Mouse (Mus musculus) urinary bladder, adult 2 months (tissue): Measurements from ENCODE around the gene Cacna1d. TPM values are rescaled to one million over a fixed set of nuclear protein-coding genes. Genes with fewer than 3 reads are reported as not detected.

Experiments used
- DNase-seq: peaks from one replicate; pipeline ENCODE4 v3.0.0; 2022; ENCODE audit warnings: low spot score
- polyA plus RNA-seq: library from polyadenylated mRNA; depleted of rRNA; stranded (reverse); fragments of >200 nt; gene quantifications from 2 replicates; pipeline ENCODE4 v1.2.3, GENCODE M21; 2012

Cacna1d gene
- polyA plus RNA-seq, 1 experiment, result 2.7 TPM

GRCm38 (mm10) chr14:30204526-30204925, 286.7 kb downstream of the Cacna1d start:
- no peak for DNase-seq

- DNase-seq, result no peak
Observed at GRCm38 (mm10) chr14:30200310-30200709, 290.9 kb downstream of the Cacna1d start.

DNA sequence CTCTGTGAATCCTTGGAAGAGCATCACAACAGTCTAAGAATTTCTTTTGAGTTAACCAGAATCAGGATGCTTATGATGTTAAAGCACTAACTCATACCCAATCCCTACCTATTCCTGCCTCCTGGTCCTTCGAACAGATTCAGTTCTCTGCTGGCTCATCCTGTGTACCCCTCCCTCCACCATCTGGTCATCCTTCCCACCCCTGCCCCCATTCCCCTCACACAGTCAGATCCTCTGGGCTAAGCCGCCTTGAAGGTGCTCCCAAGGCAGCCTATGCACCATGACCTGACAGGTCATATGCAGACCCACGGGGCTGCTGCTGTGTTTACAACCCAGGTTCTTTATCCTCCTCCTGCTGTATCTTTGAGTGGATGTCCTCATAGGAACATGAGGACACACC, 292.4 kb downstream of the Cacna1d start:
- DNase-seq, result no peak

GRCm38 (mm10) chr14:30198116-30198515, 293.1 kb downstream of the Cacna1d start:
- DNase-seq, result no peak

- DNase-seq, result no peak
Observed at GRCm38 (mm10) chr14:30196959-30197358, 294.3 kb downstream of the Cacna1d start.

DNA sequence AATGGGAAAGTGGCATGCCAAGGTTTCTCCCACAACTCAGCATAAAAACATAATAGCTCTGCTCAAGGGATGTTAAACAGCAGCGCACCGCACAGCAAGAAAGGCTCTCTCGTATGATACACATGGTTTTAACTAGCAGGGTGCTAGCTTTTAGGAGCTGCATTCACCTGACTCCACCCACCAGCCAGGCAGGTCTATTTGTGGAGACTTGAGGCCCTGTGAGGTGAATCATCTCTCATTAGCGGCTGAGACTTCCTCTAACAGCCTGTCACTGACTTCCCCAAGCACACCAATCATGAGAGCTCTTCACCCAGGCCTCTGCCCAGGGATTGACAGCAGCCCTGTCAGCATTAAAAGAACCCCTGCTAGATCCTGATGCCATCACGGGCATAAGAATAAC, 295.0 kb downstream of the Cacna1d start:
- DNase-seq, result no peak

GRCm38 (mm10) chr14:30190308-30190971, 300.8 kb downstream of the Cacna1d start:
- DNase-seq, result no peak

GRCm38 (mm10) chr14:30185616-30186274, 305.5 kb downstream of the Cacna1d start:
- no peak for DNase-seq

DNA sequence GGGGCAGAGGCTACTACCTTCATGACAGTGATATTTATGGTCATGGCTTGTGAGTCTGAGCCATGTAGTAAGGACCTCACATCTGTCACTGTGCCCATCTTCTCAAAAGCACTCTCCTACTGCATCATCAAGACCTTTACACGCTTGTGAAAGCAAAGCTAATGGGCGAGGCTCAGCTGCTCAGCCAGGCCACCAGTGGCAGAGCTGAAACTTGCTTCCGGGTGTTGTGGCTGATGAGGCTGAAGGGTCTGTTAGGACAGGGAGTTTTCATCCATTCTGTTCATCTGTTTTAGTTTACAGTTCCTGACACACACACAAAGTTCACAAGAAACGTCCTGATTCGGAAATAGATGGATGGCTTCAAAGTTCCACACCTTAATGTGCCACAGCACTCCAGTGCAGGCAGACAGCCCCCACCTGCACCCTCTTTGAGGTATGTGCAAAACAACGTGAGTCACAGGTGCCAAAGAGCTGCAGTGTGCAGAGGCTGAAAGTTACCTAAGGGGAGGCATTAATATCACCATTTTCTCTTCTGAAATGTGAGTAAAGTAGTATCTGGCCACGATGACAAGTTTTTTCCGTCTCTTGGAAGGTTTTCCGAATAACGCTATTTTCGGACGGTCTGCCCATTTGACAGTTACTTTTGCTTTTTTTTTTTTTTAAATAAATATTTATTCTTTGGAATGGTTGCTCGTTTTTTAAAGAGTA, 306.7 kb downstream of the Cacna1d start:
- DNase-seq, result no peak

- no peak for DNase-seq
Observed at GRCm38 (mm10) chr14:30184013-30184412, 307.2 kb downstream of the Cacna1d start.

GRCm38 (mm10) chr14:30182624-30183524, 308.4 kb downstream of the Cacna1d start:
- DNase-seq, result no peak

DNA sequence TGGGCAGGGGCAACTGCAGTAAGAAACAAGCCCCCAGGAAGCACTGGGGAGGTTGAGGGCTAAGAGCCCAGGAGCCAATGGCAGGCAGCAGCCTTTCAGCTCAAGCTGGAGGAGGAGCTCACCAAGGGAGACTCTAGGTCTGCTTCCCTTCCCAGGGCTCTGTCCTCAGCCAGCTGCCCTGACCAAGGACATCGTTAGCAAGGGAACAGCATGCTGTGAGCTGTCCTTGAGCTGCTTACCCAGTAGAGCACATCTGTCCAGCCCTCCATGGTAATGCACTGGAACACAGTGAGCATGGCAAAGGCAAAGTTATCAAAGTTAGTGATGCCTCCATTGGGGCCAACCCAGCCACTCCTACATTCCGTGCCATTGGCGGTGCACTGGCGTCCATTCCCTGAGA, 312.9 kb downstream of the Cacna1d start:
- DNase-seq, result no peak

DNA sequence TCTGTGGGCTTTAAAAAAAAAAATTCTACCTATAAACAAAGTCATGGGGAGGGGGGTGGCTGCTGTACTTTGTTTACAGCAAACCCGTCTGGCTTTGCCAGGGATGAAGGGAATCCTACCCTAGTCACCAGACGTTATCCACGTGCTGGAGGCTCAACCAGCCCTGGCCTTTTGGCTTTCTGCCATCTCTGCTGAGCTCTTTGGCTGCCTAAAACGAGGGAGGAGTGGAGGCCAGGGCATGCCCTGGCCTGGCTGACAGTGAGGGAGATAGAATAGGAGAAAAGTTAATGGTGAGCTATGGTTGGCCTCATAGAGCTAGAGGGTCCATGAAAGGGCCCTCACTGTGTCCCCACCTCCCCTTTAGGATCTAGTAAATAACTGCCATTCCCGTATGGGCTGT, 313.4 kb downstream of the Cacna1d start:
- DNase-seq, result no peak

DNA sequence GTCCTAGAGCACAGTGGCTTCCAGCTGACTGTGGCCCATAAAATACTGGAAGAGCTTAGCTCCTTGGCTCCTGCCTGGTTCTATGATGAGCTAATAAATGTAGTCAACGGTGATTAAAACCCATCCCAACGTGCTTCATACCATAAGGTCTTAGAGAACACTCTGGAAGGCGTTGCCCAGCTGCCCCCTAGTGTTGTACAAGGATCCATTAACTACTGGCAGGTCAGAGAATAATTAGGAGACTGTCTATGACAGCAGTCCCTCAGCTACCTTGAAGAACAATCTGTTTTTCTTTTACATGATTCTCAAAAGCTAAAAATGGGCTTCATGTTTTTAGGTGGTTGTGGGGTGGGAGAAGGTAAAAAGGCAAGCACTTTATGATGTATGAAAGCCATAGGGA, 315.9 kb downstream of the Cacna1d start:
- no peak for DNase-seq

DNA sequence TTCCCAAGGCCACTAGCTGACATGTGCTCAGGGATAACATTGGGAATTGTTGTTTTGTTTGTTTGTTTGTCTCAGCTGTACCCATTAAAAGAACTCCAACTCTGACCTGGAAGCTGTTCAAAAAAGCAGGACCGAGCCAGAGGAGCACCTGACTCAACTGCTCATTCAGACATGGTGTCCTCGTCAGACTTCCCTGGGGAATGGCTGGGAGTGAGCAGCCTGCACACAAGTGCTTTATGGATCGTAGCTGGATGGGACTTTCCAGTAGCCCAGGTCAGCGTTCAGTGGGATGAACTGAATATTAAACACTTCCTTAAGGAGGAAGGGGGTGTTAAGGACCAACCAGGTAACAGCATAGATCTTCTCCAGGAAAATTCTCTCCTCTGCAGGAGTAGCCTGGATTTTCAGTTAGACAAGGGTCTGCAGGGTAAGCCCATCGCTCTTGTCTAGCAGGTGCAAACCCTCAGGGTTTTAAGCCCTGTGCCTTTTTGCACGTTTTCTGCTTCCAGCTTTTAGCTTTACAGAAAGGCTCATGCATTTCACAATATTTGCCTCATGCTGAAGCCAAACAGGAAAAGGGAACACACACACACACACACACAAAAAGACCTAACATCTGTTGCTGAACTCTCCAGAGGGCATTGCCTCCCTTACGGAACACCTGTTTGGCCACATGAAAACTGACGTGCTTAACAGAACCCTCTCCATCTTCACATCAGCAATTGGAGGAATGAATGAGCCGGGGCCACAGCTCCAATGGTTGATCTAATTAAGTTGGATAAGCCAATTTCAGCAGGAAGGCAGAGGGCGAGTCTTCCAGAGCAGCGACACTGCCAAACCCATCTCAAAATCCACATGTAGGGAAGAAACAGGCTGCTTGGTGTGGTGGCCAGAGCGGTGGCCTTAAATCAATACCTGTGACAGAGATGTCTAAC, 318.2 kb downstream of the Cacna1d start:
- DNase-seq, result no peak

DNA sequence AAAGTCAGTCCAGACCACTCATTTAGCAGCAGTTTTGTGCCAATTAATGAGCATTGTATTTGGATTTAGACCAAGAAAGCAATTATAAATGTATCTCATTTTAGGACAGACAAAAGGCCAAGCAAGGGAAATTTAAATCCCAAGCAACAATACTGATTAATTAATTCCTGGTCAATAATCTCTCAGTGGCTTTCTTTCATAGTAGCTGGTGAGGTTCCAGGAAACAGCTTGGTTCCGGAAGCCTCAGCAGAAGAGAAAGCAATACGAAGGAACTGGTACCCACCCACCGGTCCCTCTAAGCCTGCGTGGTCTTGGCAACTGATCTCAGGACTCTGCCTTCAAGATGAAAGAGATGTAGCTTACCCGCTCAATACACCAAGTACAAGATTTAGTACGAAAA, 319.7 kb downstream of the Cacna1d start:
- DNase-seq, result no peak

GRCm38 (mm10) chr14:30171008-30171407, 320.2 kb downstream of the Cacna1d start:
- DNase-seq, result no peak

- no peak for DNase-seq
Observed at GRCm38 (mm10) chr14:30169455-30169854, 321.8 kb downstream of the Cacna1d start.

GRCm38 (mm10) chr14:30168902-30169301, 322.4 kb downstream of the Cacna1d start:
- DNase-seq, result no peak

- no peak for DNase-seq
Observed at GRCm38 (mm10) chr14:30168387-30168786, 322.9 kb downstream of the Cacna1d start.

- no peak for DNase-seq
Observed at GRCm38 (mm10) chr14:30167606-30168005, 323.6 kb downstream of the Cacna1d start.
